Mouse (Mus musculus): ENCODE measurements around the gene Fancd2os. TPM values are rescaled to one million over a fixed set of nuclear protein-coding genes. Genes with fewer than 3 reads are reported as not detected.

Fancd2os gene
- polyA plus RNA-seq, 1 experiment from 2014 or later = 0.14 TPM

DNA sequence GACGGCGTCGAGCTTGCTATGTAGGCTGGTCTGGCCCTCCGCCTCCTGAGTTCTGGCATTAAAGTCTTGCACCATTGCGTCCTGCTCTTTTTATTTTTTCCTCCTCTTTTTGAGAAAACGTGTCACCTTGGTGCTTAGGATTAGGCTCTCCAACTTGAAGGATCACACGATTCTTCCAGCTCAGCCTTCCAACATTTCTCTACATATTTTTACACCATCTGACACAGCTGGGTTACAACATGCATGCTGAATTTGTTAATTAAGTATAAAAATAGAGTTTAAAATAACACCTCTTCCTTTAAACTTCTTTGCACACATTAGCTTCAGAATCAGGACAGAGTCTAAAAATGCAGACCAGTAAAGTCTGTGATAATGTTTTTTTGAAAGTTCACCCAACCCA, 8.8 kb upstream of the Fancd2os start:
- Histone ChIP-seq H3K9me3 (ENCODE audit: low read length) (no peaks in the 10 kb centered on the region), H3K4me3 (ENCODE audit: low read depth, low read length) (no peak overlapping the region), H3K4me1 (ENCODE audit: insufficient read depth) (peaks cover 17% of the 10 kb centered on the region), H3K4me2 (ENCODE audit: low read depth, low read length) (no peak overlapping the region), H3K27ac (ENCODE audit: low read depth) (no peak overlapping the region), H3K9ac (replicated peaks) (no peak overlapping the region), H3K27me3 (ENCODE audit: insufficient read depth, low read length) (no peaks in the 10 kb centered on the region), H3K36me3 (replicated peaks; ENCODE audit: insufficient read depth, low read length) (peaks cover 12% of the 10 kb centered on the region; the same call in 1 of the 2 replicates)
- no peak for DNase-seq
- 88% methylated on average over 7 of the region's 7 CpGs for WGBS (ENCODE audit: insufficient replicate concordance)
- no peak for ATAC-seq
- TF ChIP-seq EP300 (IDR thresholded peaks at IDR 0.05; ENCODE audit: low read depth) (no peak), CTCF (IDR thresholded peaks at IDR 0.05; ENCODE audit: low read depth) (no peak)

DNA sequence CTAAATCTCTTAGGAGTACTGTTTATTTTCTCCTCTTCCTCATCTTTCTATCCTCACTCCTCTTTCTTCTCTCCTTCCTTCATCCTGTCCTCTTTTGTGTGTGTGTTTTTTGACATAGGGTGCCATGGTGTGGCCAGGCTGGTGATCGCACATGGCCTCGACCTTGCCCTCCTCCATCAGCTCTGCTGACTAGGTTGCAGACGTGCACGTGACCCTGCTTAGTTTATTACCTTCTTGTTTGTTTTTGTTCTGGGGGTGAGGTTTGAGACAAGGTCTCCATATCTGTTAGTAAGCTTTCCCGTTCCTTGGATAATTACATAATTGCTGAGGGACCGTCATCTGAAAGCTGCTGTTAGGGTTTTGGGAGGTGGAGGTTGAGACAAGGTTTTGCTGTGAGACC, 8.4 kb upstream of the Fancd2os start:
- Histone ChIP-seq H3K4me3 (ENCODE audit: low read depth, low read length) (no peak overlapping the region), H3K27ac (ENCODE audit: low read depth) (no peak overlapping the region), H3K4me1 (ENCODE audit: insufficient read depth) (peaks cover 21% of the 10 kb centered on the region), H3K9me3 (ENCODE audit: low read length) (no peaks in the 10 kb centered on the region), H3K9ac (replicated peaks) (no peak overlapping the region), H3K36me3 (replicated peaks; ENCODE audit: insufficient read depth, low read length) (peaks cover 8% of the 10 kb centered on the region; the same call in 1 of the 2 replicates), H3K27me3 (ENCODE audit: insufficient read depth, low read length) (no peaks in the 10 kb centered on the region), H3K4me2 (ENCODE audit: low read depth, low read length) (no peak overlapping the region)
- 74% methylated on average over 6 of the region's 6 CpGs for WGBS (ENCODE audit: insufficient replicate concordance)
- no peak for TF ChIP-seq CTCF (IDR thresholded peaks at IDR 0.05; ENCODE audit: low read depth)
- TF ChIP-seq EP300 (IDR thresholded peaks at IDR 0.05; ENCODE audit: low read depth) = no peak
- DNase-seq (no peak), ATAC-seq (no peak)

DNA sequence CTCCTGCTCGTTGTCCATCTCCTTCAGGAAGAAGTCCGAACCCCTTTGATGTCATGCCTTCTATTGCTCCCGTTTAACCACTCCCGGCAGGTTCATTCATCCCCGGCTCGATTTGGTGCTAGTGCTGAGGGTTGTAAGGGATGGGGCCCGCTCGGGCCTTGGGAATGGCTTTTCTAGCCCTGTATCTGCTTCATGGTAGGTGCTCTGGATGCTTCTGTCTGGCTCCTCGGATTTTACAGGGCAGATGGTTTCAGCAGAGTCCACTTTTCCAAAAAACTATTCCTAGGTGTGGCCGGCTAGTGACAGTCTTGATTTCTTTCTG, 4.7 kb upstream of the Fancd2os start:
- Histone ChIP-seq H3K4me3 (ENCODE audit: low read depth, low read length) (peak overlapping the region; percentile 82), H3K9me3 (ENCODE audit: low read length) (no peaks in the 10 kb centered on the region), H3K27me3 (ENCODE audit: insufficient read depth, low read length) (no peaks in the 10 kb centered on the region), H3K36me3 (replicated peaks; ENCODE audit: insufficient read depth, low read length) (0 out of 2 replicates have a peak, but pooled peaks cover 2% of the 10 kb centered on the region), H3K4me2 (ENCODE audit: low read depth, low read length) (peak overlapping the region; percentile 81), H3K9ac (replicated peaks) (peak overlapping the region; percentile 83), H3K27ac (ENCODE audit: low read depth) (peak overlapping the region; percentile 88), H3K4me1 (ENCODE audit: insufficient read depth) (peaks cover 21% of the 10 kb centered on the region)
- no peak for DNase-seq
- 5% methylated on average over 10 of the region's 10 CpGs for WGBS (ENCODE audit: insufficient replicate concordance)
- peak; percentile 9; the same call in 1 of the 2 replicates for ATAC-seq
- no peak for TF ChIP-seq EP300 (IDR thresholded peaks at IDR 0.05; ENCODE audit: low read depth)
- TF ChIP-seq CTCF (IDR thresholded peaks at IDR 0.05; ENCODE audit: low read depth) = no peak

DNA sequence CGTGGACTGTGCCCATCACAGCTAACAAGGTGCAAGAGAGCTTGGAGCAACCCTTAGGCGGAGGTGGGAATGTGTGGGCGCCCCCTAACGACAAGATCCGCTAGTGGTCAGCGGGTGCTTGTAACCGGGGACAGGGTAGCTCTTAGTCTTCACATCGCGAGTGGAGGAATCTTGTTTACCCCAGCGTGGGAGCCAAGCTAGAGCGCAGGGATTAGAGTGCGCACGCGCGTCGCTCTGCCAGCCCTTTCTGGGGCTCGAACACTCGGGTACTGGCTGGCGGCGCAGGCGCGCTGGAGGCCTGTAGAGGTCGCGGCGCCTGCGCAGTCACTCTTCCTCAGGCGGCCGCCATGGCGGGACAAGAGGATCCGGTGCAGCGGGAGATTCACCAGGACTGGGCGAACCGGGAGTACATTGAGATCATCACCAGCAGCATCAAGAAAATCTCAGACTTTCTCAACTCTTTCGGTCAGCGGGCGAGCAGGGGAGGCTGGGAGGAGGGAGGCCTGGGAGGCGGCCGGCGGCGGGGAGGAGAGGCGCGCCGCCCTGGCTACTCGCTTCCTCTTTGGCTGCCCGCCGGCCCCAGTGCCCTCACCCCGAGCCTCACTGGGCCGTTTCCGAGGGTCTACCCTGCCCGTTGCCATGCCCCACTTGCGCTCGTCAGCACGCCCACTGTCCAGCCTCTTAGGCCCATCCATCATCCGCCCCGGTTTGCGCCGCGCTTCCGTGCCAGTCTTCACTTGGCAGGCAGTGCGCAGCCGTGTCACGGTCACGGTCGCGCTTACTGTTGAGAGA, 4.1 kb upstream of the Fancd2os start, which contains the start of gene Brk1:
Brk1 (plus strand) TSS at position 341 of the 792 bp plus-strand sequence.
- H3K4me3 ChIP-seq (ENCODE audit: low read depth, low read length) = peak within 1 kb of the TSS; percentile 82
- H3K4me1 ChIP-seq (ENCODE audit: insufficient read depth) = peaks cover 21% of the 10 kb centered on the region
- H3K27ac ChIP-seq (ENCODE audit: low read depth) = peak within 1 kb of the TSS; percentile 88
- DNase-seq (peak; percentile 90), ATAC-seq (peak; percentile 95)
- WGBS (ENCODE audit: insufficient replicate concordance) = under 1% methylated on average over 60 of the region's 65 CpGs
- 0 out of 2 replicates have a peak, but pooled peaks cover 2% of the 10 kb centered on the region for H3K36me3 ChIP-seq (replicated peaks; ENCODE audit: insufficient read depth, low read length)
- peak within 1 kb of the TSS; percentile 83 for H3K9ac ChIP-seq (replicated peaks)
- TF ChIP-seq EP300 (IDR thresholded peaks at IDR 0.05; ENCODE audit: low read depth) = no peak
- peak; percentile 70 for TF ChIP-seq CTCF (IDR thresholded peaks at IDR 0.05; ENCODE audit: low read depth)
- H3K9me3 ChIP-seq (ENCODE audit: low read length) = no peaks in the 10 kb centered on the region
- H3K4me2 ChIP-seq (ENCODE audit: low read depth, low read length) = peak within 1 kb of the TSS; percentile 81
- no peaks in the 10 kb centered on the region for H3K27me3 ChIP-seq (ENCODE audit: insufficient read depth, low read length)

- Histone ChIP-seq H3K27me3 (ENCODE audit: insufficient read depth, low read length) (no peaks in the 10 kb centered on the region), H3K4me2 (ENCODE audit: low read depth, low read length) (peak overlapping the region; percentile 81), H3K4me1 (ENCODE audit: insufficient read depth) (peaks cover 21% of the 10 kb centered on the region), H3K4me3 (ENCODE audit: low read depth, low read length) (peak overlapping the region; percentile 82), H3K9me3 (ENCODE audit: low read length) (no peaks in the 10 kb centered on the region), H3K27ac (ENCODE audit: low read depth) (peak overlapping the region; percentile 88), H3K36me3 (replicated peaks; ENCODE audit: insufficient read depth, low read length) (0 out of 2 replicates have a peak, but pooled peaks cover 2% of the 10 kb centered on the region), H3K9ac (replicated peaks) (peak overlapping the region; percentile 83)
- ATAC-seq = no peak
- no peak for TF ChIP-seq EP300 (IDR thresholded peaks at IDR 0.05; ENCODE audit: low read depth)
- TF ChIP-seq CTCF (IDR thresholded peaks at IDR 0.05; ENCODE audit: low read depth) = no peak
- 62% methylated on average over 12 of the region's 12 CpGs for WGBS (ENCODE audit: insufficient replicate concordance)
- DNase-seq = peak; percentile 19
These were observed 3.5 kb upstream of the Fancd2os start for GRCm38 (mm10) chr6:113603993-113604392.

DNA sequence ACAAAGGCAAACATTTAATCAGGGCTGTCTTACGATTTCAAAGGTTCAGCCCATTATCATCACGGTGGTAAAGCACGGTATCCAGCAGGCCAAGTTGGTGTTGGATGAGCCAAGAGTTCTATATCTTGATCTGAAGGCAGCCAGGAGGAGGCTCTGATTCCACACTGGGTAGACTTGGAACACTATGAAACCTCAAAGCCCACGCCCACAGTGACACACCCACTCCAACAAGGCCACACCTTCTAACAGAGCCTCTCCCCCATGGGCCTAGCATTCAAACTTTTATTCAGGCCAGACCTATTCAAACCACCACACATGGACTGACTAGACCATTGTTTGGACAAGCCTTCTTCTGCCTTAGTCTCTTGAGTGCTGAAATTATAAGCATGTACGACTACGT, 2.3 kb upstream of the Fancd2os start:
- ATAC-seq (no peak), DNase-seq (peak; percentile 28)
- Histone ChIP-seq H3K27me3 (ENCODE audit: insufficient read depth, low read length) (no peaks in the 10 kb centered on the region), H3K27ac (ENCODE audit: low read depth) (no peak overlapping the region), H3K9me3 (ENCODE audit: low read length) (no peaks in the 10 kb centered on the region), H3K9ac (replicated peaks) (no peak overlapping the region), H3K4me3 (ENCODE audit: low read depth, low read length) (no peak overlapping the region), H3K36me3 (replicated peaks; ENCODE audit: insufficient read depth, low read length) (0 out of 2 replicates have a peak, but pooled peaks cover 2% of the 10 kb centered on the region), H3K4me1 (ENCODE audit: insufficient read depth) (peaks cover 17% of the 10 kb centered on the region), H3K4me2 (ENCODE audit: low read depth, low read length) (no peak overlapping the region)
- WGBS (ENCODE audit: insufficient replicate concordance) = 78% methylated on average over 6 of the region's 6 CpGs
- TF ChIP-seq CTCF (IDR thresholded peaks at IDR 0.05; ENCODE audit: low read depth) (no peak), EP300 (IDR thresholded peaks at IDR 0.05; ENCODE audit: low read depth) (no peak)
